Mouse (Mus musculus) retina, postnatal 7 days (tissue): ENCODE measurements around the gene Timp4.
A peak's percentile ranks its signal among the peaks of the same experiment; 100 is the strongest.

Experiments
- DNase-seq: peaks from one replicate; pipeline ENCODE4 v3.0.0-alpha.2; 2012; ENCODE audit warnings: low read depth, low spot score

The Timp4 gene

DNA sequence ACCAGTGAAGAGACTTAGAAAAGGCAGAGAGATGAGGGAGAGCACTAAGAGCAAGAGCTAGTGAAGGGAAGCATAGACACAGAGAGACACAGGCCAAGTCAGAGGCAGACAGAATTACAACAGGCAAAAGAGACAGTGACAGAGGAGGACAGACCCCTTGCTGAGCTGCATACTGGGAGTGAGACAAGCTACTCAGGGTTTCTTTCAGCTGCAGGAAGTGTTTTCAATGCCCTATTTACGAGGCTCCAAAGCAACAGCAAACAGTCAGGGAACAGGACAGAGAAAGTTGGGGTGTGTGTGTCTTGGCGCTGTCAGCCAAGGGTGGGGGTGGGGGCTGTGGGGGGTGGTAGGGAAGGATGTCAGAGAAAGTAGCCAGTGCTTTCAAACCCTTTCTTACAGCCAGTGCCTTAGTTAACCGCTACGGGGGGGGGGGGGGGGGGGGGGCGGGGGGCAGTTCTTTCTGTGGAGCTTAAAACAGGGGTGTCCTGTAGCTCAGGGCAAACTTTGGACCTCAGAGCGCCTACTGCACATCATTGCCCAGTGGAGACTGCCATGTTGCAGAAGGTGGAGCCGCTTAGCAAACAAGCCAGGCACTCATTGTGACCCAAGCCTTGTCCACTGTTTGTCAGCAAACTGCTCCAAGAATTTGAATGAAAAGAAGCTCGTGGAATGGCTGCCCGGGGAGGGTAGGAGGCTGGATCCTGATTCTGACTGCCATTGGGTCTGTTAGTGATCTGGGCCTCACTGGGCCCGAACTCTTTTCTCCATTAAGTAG is at the start of gene Timp4:
Timp4 (minus strand) TSS at position 107 of the 775 bp plus-strand sequence.
- no peak for DNase-seq

DNA sequence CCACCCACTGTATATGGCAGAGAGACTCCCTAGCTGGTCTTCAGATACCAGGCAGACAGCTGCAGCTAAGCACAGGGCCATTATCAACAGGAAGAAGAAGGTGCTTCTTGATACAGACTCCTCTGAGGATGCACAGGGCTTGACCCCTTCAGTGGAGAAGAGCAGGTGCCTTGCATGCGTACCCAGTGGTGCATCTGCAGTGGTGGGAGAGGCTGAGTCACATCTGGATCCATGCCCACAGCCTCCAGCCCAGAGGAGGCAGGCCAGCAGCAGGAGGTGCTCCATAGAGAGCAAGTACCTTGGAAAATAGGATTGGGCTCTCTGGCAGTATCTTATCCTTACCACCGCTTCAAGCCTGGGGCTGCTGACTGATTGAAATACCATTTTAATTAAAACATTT is 41.9 kb upstream of the Timp4 start:
- no peak for DNase-seq

DNA sequence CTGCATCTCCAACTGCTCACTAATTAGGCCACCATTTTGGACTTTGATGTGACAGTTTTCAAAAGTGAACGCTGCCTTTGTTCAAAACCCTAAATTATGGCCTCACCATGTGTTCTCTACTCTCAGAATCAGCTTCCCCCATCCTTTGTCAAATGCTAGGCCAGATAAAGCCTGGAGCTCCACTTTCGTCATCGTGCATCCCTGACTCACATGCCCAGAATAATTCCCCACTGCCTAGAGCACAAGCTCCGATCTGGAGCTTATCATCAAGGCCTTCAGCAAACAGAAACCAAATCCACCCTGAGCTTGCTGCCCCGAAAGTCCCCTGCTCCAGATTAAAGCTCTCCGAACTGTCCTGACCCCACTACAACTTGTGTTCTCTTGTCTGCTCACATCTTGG is 40.6 kb upstream of the Timp4 start:
- no peak for DNase-seq

DNA sequence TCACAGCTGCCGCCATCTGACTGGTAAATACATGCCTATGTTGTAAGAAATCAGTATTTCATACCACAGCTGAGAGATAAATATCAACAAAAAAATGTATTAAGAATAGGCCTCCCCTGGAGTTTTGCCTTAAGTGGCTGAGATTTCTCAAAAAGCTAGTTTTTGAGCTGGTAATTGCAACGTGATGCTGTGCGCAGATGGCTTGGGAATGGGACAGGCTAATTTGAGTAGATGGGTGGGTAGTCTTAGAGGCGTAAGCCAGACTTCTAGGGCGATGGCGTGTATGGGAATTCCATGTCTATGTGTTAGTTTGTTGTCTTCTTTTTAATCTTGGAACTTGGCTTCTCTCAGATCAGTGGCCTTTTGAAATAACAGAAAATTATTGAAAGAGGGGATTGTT is 39.8 kb upstream of the Timp4 start:
- DNase-seq: no peak

DNA sequence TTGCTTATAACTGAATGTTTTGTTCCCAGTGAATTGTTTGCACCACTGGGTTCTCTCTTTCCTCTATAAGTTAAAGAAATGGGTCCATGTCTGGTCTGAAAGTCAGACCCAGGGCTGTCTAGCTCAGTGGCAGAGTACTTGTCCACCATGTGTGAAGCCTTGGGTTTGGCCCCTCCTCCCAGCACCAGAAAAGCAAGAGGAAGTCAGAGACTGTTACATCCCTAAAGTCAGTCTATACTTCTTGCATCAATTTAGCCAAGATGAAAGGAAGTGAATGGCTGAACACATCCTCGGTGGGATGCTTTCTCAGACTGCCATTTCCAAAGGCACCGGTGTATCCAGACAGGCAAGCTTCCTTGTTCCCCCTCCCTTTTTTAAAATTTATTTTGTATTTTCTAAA is 39.1 kb upstream of the Timp4 start:
- no peak for DNase-seq

DNA sequence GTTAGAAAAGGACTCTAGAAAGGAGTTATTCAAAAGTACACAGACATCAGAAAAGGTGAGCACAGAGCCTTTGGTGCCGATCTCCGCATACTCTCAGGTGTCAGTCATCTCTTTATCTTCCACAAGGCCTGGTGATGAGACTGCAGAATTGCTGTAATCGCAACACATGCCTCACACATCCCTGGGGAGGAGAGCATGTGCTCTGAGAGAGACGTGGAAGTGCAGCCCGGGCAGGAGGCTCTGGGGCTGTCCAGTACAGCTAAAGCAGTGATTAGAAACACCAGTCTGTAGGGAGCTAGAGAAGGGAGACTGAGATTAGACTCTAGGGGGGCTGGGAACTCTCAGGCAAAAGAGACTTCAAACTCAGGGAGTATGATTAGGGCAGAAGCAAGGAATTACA is 38.6 kb upstream of the Timp4 start:
- DNase-seq: no peak

DNA sequence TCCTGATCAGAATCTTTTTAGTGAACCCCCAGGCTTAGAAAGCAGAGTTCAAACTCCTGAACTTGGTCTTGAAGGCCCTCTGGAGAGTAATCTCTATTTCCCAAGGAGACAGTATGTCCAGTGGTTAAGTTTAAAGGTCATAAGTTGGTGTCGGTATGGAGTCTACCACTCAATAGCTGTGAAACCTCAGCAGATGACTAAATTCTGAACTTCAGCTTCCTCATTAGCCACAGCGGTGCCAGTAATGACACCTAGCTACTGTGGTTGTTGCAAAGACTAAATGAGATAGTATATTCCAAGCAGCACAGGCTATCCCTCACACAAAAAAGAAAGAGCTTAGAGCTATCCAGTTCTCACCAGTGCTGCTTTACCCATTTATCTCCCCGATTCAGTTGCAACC is 36.2 kb upstream of the Timp4 start:
- DNase-seq: no peak

DNA sequence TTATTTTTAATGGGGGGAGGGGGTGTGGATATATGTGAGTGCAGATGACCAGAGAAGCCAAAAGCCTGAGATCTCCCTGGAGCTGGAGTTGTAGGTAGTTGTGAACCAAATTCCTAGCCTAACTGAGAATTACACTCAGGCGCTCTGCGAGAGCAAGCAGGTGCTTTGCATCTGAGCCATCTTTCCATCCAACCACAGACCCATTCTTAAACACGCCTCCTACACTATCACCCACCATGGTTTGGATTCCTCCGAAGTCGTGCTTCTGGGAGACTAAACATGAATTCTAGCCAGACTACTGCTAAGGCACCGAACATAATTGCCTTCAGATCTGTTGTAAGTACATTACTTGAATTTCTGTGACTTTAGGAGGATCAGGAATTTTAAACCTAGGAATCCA is 34.4 kb upstream of the Timp4 start:
- no peak for DNase-seq

DNA sequence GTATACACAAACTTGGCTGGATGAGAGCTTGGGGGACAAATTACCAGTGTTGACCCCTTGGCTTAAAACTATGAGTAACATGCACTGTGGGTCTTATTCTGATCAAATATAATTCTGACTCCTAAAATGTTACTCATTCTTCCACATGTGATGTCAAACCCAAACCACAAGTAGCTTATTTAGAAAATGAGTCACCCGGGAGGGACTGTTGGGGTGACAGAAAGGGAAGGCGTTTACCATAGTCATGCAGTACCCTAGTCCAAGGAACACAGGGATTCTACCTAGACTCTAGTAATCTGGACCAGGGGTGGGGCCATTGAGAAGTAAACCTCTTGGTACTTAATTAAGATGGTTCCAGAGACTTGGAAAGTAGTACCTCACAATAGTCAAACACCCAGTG is 32.1 kb upstream of the Timp4 start:
- DNase-seq: no peak

DNA sequence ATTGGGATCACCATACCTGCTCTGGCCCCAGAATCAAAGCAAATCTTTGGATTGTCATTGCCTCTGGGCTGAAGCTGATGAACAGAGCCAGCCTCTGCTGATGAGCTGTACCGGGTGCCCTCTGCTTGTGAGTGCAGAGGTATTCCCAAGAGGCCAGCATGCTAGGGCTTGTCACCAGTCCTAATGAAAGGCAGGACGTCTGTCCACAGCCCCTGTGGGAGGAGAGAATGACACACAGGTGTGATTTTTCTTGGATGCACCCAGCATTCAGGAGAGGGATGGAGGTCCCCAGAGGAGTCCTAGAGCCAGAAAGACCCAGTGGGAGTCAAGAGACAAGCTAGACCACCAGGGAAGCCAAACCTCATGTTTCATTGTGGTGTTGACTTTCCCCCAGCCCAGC is 27.6 kb upstream of the Timp4 start:
- no peak for DNase-seq

DNA sequence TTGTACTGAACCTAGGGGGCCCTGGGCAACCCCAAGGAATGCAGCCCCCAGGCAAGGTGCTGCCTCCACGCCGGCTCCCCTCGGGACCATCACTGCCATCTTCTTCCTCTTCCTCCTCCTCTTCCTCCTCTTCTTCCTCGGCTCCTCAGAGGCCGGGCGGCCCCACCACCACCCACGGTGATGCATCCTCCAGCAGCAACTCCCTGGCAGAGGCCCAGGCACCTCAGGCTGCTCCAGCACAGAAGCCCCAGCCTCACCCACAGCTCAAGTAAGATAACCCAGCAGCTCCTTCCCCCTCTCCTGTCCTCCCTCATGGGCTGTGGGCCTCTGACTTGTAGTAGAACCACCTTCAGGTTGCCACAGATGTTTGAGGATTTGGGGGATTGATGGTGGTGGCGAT is 26.1 kb upstream of the Timp4 start:
- no peak for DNase-seq

DNA sequence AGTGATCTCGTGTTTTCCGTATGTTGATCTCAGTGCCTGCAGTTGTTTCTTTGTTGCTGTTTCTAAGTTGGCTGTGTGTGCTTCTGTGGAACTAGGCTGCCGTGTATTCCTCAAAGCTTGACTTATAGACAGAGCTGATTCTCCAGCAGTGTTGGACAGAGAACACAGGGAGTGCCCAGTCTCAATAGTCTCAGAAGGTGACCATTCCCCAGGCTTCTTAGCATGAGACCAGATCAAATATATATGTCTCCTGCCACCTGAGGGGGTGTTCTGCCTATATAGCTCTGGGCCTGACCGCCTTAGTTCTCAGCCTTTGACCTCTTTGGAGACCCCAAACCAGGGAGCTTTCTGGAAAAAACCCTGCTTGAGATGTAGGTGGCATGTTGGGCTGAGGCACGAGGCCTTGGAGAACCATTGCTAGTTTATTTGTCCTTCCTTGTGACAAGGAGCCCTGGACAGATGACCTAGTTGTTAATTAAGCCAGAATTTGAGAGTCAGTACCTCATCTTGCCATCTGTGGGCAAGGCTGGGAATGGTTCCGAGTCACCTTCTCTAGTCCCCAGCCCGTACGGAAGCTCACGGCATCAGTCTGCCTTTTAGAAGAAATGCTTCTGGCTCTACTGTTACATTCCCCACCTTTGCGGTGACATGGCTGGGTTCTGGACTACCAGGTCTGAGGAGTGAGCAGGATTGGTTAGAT is 23.3 kb upstream of the Timp4 start:
- no peak for DNase-seq

DNA sequence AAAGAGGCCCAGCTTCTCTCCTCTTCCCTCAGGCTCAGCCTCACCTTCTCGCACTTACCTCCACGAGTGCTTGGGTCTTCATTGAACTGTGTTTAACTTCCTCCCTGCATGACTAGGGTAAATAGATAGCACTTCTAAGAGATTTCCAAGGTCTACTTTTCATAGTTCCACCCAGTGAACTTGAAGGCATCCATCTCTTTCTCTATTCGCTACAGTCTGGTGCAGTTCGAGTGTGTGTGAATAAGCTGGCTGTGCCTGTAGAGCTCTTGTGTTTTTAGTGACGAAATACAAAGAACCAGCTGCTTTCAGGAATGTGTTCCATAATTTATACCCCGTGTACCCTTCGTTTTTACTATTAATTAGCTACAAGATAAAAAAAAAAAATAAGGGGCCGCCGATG is 22.7 kb upstream of the Timp4 start:
- DNase-seq: no peak

DNA sequence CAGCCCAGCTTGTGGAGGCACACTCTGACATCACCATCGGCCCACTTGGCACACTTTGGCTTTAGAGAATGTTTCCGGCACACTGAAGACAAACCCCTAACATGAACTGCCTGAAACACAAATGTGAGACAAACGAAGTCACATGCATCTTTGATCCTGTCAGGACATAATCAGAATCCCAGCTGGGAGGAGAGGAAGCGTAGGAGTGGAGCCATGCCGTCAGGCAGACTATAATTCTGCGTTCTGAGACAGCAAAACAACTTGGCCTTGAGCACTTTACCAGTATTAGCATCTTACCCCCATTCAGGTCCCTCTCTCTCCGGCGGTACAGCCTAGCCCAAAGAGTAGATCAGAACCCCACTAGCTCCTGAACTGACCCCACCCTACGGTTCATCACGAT is 21.3 kb upstream of the Timp4 start:
- no peak for DNase-seq

DNA sequence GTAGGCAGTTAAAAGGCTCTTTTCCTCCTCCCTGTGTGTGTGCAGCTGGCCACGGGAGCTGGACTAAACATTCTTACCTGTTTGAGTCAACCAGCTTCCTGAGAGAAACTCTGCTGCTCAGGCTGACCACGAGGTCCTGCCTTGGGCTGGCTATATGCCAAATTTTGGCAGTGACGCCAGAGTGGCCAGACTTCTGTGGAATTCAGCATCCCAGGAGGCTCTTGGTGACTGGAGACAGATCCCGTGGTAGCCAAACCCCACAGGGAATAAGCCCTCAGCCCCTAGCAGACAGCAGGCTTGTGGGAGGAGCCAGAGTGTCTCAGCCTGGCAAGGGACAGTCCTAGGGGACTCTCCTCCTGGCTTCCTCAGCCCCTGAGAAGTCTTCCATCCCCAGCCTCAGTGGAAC is 19.9 kb upstream of the Timp4 start:
- no peak for DNase-seq

DNA sequence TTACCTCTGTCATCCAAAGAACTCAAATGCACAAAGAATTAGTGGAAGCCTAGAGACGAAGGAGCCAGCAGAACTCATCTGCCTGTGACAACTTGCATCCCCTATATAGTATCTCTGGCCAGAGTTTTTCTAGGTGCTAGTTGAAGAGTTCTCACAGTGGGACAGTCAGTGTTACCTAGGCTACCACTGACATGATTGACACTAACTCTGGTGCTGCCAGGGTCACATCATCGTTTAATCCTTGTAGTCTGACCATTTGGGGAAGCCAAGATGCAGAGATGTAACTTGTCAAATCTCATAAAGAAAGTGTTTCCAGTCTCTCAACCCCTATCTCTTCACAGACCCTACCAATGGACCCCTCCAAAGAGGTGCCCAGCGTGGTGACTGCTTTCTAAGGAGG is 19.3 kb upstream of the Timp4 start:
- no peak for DNase-seq

DNA sequence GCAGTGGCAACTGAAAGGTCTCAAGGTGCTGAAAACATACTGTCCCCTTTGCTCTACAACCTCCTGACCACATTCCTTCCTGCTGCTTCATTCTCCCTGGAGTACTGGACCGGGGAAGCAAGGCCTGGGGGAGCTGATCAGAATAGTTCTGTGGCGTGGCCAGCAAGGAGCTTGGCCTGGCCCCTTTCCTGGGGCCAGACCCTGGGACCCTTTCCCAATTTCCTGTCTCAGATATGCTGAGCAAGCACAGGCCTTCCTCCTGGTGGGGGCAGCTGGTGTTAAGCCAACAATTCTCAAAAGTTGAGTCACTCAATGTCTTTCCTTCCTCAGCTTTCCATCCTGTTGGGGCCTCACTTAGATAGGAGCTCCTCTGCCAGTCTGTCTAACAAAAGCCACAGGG is 18.1 kb upstream of the Timp4 start:
- DNase-seq: no peak

DNA sequence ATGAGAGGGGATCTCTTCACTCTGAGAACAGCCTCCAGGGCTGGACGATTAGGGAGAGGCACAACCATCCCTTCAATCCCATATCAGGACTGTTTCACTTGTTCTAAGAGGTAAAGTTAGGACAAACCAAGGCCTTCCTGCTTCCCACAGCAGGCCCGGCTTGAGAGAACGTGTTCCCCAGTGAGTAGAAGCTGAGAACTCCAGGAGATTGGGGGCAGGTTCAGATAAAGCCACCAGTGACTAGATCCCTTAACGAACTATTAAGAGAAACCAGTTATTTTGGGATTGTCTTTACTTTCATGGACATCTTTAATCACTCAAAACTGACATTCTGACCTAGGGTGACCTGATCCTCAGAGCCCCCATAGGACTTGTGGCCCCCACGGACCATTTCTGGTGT is 17.6 kb upstream of the Timp4 start:
- no peak for DNase-seq

DNA sequence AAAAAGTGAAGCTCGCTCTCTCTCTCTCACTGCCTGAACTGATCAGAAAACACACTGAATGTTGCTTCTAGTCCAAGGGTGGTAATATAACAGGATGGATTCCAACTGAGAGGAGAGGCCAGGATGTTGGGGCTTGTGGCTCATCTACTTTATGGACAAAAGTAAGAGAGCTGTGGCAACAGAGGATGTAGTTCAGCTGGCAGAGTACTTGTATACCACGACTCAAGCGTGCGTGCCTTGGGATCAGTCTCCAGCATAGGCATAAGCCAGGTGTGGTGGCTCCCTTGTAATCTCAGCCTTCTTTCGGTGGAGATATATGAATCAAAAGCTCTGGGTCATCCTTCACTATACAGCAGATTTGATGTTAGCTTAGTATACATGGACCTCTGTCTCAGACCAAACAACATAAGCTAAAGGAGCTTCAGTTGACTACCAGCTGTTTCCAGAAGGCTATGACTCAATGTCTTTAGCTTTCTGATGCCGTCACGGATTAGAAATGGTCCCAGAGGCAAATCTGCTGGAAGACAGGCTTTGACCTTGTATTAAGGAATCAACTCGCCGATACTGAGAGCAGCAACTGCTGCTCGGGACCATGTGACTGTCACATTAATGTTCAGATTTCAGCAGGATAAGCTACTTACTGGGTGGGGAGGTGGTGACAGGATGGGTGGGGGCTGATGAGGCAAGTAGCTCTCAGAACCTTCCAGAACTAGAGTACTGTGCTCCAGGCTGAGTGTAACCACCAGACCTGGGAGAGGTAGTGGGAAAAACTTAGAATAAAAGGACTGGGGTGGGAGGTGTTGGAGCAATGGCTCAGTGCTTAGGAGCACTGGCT is 16.8 kb upstream of the Timp4 start:
- DNase-seq: peak; percentile 23

DNA sequence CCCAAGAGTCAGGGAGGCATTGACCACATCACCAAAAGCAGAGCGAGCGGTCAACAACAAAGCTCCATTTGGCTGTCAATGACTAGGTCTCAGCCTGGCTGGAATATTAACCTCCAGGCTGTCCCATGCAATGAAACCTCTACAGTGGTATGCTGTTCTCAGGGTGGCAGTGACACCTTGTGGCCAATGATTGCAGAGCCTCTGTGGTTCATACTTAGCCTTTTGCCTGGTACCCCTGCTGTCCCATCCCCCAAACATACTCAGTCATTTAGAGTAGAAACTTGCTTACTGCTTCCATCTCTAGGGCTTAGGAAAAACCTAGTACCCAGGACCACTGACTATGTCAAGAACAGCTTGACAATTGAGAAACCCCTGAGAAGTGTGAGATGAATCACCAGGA is 15.9 kb upstream of the Timp4 start:
- peak; percentile 49 for DNase-seq

DNA sequence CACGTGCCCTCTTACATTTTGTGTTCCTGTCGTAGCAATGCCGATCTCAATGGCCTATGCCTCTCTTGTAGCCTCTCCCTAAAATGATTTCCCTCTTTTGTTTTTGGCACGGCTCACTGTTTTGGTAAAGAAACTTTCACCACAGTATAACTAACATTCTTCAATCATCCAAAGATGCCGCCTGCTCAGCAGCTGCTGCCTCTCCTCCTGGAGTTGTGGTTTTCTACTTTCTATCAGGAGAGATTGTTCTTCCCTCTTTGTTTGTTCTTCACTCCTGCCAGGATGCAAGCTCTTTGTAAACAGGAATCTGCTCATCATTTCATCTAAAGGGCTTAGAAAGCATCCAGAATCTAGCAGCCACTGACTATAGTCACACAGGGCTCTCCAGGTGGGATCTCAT is 14.8 kb upstream of the Timp4 start:
- DNase-seq: no peak

DNA sequence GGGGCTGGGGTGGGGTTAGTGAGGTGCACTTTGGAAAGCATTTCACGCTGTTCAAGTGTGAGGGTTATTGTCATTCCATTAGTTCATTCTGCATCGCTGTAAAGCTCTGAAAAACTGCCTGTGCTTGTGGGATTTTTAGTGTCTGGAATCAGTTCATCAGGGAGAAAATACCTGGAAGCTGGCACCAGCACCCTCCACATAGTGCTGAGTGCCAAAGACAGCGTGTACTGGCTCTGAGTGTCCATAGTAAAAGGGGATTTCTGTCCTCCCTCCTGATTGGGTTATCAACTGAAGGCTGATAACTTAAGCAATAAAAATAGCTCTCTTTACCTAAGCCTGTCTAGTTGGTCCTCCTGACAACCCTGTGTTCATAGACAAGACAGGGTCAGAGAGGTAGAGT is 8.5 kb upstream of the Timp4 start:
- no peak for DNase-seq

DNA sequence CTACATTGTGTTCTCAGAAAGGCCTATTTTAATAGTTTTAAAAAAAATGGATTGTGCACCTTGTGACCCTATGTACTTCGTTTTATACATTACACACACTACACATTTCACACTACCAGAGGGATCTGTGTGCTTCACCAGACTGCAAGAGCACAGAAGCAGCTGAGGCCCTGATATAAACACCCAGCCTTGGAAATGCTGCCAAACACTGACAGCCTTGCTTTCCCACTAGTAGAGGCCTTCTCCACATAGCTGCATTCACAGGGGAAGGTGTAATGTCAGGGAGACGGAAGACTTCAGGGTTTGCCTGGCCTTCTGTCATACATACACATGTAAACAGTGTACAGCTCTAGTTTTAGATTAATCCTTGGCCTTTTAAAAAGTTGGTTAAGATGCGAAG is 3.2 kb upstream of the Timp4 start:
- DNase-seq: no peak
